Mouse (Mus musculus) effector memory CD4-positive, alpha-beta T cell, adult 7 months (primary cell): ENCODE measurements around the gene Olfr292. TPM values are rescaled to one million over a fixed set of nuclear protein-coding genes. Genes with fewer than 3 reads are reported as not detected.

Experiments
- polyA plus RNA-seq: library from polyadenylated mRNA; unstranded; fragments of 100-300 nt; shearing (Covaris generic); gene quantifications from one replicate; pipeline ENCODE4 v1.2.1, GENCODE M21; 2017

The Olfr292 gene
- not detected for polyA plus RNA-seq

GRCm38 (mm10) chr7:86688030-86688429, at the start of gene Olfr292:
Gene Olfr292 (plus strand): TSS chr7:86688330.

GRCm38 (mm10) chr7:86648761-86649160, 39.4 kb upstream of the Olfr292 start, which contains the start of gene Olfr293:
Gene Olfr293 (plus strand): TSS chr7:86649061.

Other genes with a start within 250 kb of the Olfr292 start
- not detected for gene Olfr299, start 228.4 kb upstream of the Olfr292 start, polyA plus RNA-seq
- gene Olfr298, start 195.8 kb upstream of the Olfr292 start, polyA plus RNA-seq, result not detected
- not detected for gene Olfr297, start 168.4 kb upstream of the Olfr292 start, polyA plus RNA-seq
- not detected for gene Olfr295, start 104.5 kb upstream of the Olfr292 start, polyA plus RNA-seq
- not detected for gene Olfr294, start 71.7 kb upstream of the Olfr292 start, polyA plus RNA-seq
- gene Olfr293, start 39.3 kb upstream of the Olfr292 start, polyA plus RNA-seq, result not detected
- not detected for gene Folh1, start 87.6 kb downstream of the Olfr292 start, polyA plus RNA-seq
- 0.09 TPM for gene Vmn2r77, start 106.7 kb downstream of the Olfr292 start, polyA plus RNA-seq
- gene Vmn2r78, start 226.8 kb downstream of the Olfr292 start, polyA plus RNA-seq, result 0.27 TPM